In genomic region chr1:171037861-171038721, GRCm38 (mm10) we compare ENCODE assay signal across 8 mouse cellular contexts. TPM values are rescaled to one million over a fixed set of nuclear protein-coding genes. Genes with fewer than 3 reads are reported as not detected.
DNase-seq lines count a peak whose midpoint lies in the region; ATAC-seq and TF ChIP-seq lines count a peak whose summit lies in the region.

No protein-coding gene starts in this region.

- under 1% methylated on average over 47 of the region's 47 CpGs for WGBS in forebrain, embryonic 16.5 days
- under 1% methylated on average over 47 of the region's 47 CpGs for WGBS in lung, adult 2 months
- under 1% methylated on average over 47 of the region's 47 CpGs for WGBS in neural tube, embryonic 15.5 days

- H3K4me1 ChIP-seq in forebrain, embryonic 16.5 days (replicated peaks; ENCODE audit: control insufficient read depth, insufficient read depth, low read length): peaks cover 18% of the 10 kb centered on the region
- H3K4me1 ChIP-seq in lung, adult 2 months (ENCODE audit: control insufficient read depth, insufficient read depth, low read length): peaks cover 6% of the 10 kb centered on the region
- H3K4me1 ChIP-seq in neural tube, embryonic 15.5 days: peaks cover 17% of the 10 kb centered on the region

- H3K27ac ChIP-seq in forebrain, embryonic 16.5 days (ENCODE audit: low read length): peak overlapping the region; percentile 94
- H3K27ac ChIP-seq in layer of hippocampus, adult 2 months: peak overlapping the region; percentile 95
- H3K27ac ChIP-seq in neural tube, embryonic 15.5 days (replicated peaks): peak overlapping the region; percentile 90

- H3K27me3 ChIP-seq in forebrain, embryonic 16.5 days (replicated peaks; ENCODE audit: control insufficient read depth, insufficient read depth, low read length): 0 out of 2 replicates have a peak, but pooled peaks cover 3% of the 10 kb centered on the region
- H3K27me3 ChIP-seq in neural tube, embryonic 15.5 days (replicated peaks): peaks cover 7% of the 10 kb centered on the region; the same call in 1 of the 2 replicates

- peak overlapping the region; percentile 99 for H3K4me3 ChIP-seq in forebrain, embryonic 16.5 days (replicated peaks; ENCODE audit: low read length)
- H3K4me3 ChIP-seq in layer of hippocampus, adult 2 months: peak overlapping the region; percentile 99
- H3K4me3 ChIP-seq in lung, adult 2 months (replicated peaks; ENCODE audit: extremely low read depth, low read depth, low read length): peak overlapping the region; percentile 99
- H3K4me3 ChIP-seq in neural tube, embryonic 15.5 days (replicated peaks): peak overlapping the region; percentile 90

- peak overlapping the region; percentile 73 for H3K9ac ChIP-seq in forebrain, embryonic 16.5 days (replicated peaks; ENCODE audit: low read depth, low read length)
- peak overlapping the region; percentile 90 for H3K9ac ChIP-seq in neural tube, embryonic 15.5 days (replicated peaks)

- H3K9me3 ChIP-seq in forebrain, embryonic 16.5 days (ENCODE audit: control insufficient read depth, low read length): no peaks in the 10 kb centered on the region
- H3K9me3 ChIP-seq in neural tube, embryonic 15.5 days (replicated peaks): no peaks in the 10 kb centered on the region

- no peaks in the 10 kb centered on the region for H3K36me3 ChIP-seq in forebrain, embryonic 16.5 days (ENCODE audit: control insufficient read depth, insufficient read depth)
- no peaks in the 10 kb centered on the region for H3K36me3 ChIP-seq in neural tube, embryonic 15.5 days

- no peak for TF ChIP-seq CTCF in layer of hippocampus, adult 2 months (conservative IDR thresholded peaks at IDR 0.05)
- TF ChIP-seq CTCF in lung, adult 2 months (IDR thresholded peaks at IDR 0.05; ENCODE audit: insufficient read depth, low read length): no peak

- H3K4me2 ChIP-seq in forebrain, embryonic 16.5 days (ENCODE audit: low read length): peak overlapping the region; percentile 57
- H3K4me2 ChIP-seq in neural tube, embryonic 15.5 days: peak overlapping the region; percentile 54

- TF ChIP-seq POLR2A in lung, adult 2 months (IDR thresholded peaks at IDR 0.05; ENCODE audit: borderline replicate concordance, extremely low read depth, low read depth, low read length): no peak

- intact Hi-C loops in heart, postnatal 36 days (cut with DNase I): loop anchor here (1.0 kb wide), 2 partner anchors 7 to 65 kb away; no protein-coding TSS in a partner anchor

- DNase-seq in ES-CJ7 (ENCODE audit: low read depth, low spot score): peak; percentile 69
- DNase-seq in cerebellum, adult 18-20 months: peak; percentile 70 to 86
- DNase-seq in heart, postnatal 36 days: peak; percentile 88 to 90
- peak; percentile 76 to 87 for DNase-seq in layer of hippocampus, adult 2 months (ENCODE audit: low spot score in 2 of 2)
- DNase-seq in lung, adult 2 months: peak; percentile 78
- peak; percentile 78 for DNase-seq in testis, postnatal 14 days (ENCODE audit: low spot score)

- ATAC-seq in forebrain, embryonic 16.5 days: peak; percentile 79
- ATAC-seq in neural tube, embryonic 15.5 days (ENCODE audit: low FRiP score): peak; percentile 84

RNA-seq across cellular contexts. Expression of gene Fcgr4, which starts 19.4 kb away (rescaled TPM):
- polyA plus RNA-seq in forebrain, embryonic 16.5 days (2015; fragmentation: Nextera tagmentation; extraction: Ambion mirVana): 0.22 and 0.32 TPM in 2 replicates
- under 1 TPM in 1 of 2 experiments, not detected in 1; 0.76 TPM for total RNA-seq in heart, postnatal 36 days (2021)
- not detected for total RNA-seq in layer of hippocampus, adult 2 months (2021)
- 6.8 and 7.9 TPM in 2 replicates for polyA plus RNA-seq in lung, adult 2 months (2012; rRNA removed)
- 0.40 and 0.95 TPM in 2 replicates for polyA plus RNA-seq in neural tube, embryonic 15.5 days (2015; fragmentation: Nextera tagmentation; extraction: Ambion mirVana)

RNA-seq across cellular contexts. Expression of gene Fcgr3, which starts 26.6 kb away (rescaled TPM):
- polyA plus RNA-seq in forebrain, embryonic 16.5 days (2015; fragmentation: Nextera tagmentation; extraction: Ambion mirVana): 6.7 and 7.6 TPM in 2 replicates
- 10 to 100 TPM; 13.7 to 18.6 TPM for total RNA-seq in heart, postnatal 36 days (2021)
- total RNA-seq in layer of hippocampus, adult 2 months (2021): 10 to 100 TPM; 12.0 to 12.3 TPM
- 19.5 and 23.3 TPM in 2 replicates for polyA plus RNA-seq in lung, adult 2 months (2012; rRNA removed)
- polyA plus RNA-seq in neural tube, embryonic 15.5 days (2015; fragmentation: Nextera tagmentation; extraction: Ambion mirVana): 11.5 and 11.8 TPM in 2 replicates

Comparison
In these comparisons a context has a peak if more than half of its experiments do, and no peak if none do; other contexts are left out.
1. Peak in every context shown above with its lines: DNase-seq, ATAC-seq, H3K4me3 ChIP-seq and H3K27ac ChIP-seq.